Mouse (Mus musculus) thymus, adult 2 months (tissue): ENCODE results near the gene Serpine3. TPM values are rescaled to one million over a fixed set of nuclear protein-coding genes. Genes with fewer than 3 reads are reported as not detected.

Experiments used
- DNase-seq: peaks from one replicate; pipeline ENCODE4 v3.0.0; 2021
- H3K27ac ChIP-seq: fragments of 200-500 bp; 2 replicates; pipeline ENCODE4 v1.5.1; 2012; ENCODE audit warnings: low read length, control low read depth; ENCODE audit not compliant: control insufficient read depth, insufficient read depth
- H3K27me3 ChIP-seq: fragments of 200-500 bp; 2 replicates; pipeline ENCODE4 v1.6.1; 2012; ENCODE audit warnings: mild to moderate bottlenecking, low read length, moderate library complexity, mixed read lengths; ENCODE audit not compliant: control insufficient read depth, insufficient read depth
- H3K36me3 ChIP-seq: fragments of 200-500 bp; 2 replicates; pipeline ENCODE4 v1.6.1; 2012; ENCODE audit warnings: mild to moderate bottlenecking, low read length, moderate library complexity; ENCODE audit not compliant: control insufficient read depth, insufficient read depth
- H3K4me1 ChIP-seq: fragments of 200-500 bp; replicated peaks from 2 replicates; pipeline ENCODE4 v1.6.1; 2012; ENCODE audit warnings: low read length; ENCODE audit not compliant: control insufficient read depth, insufficient read depth
- H3K4me3 ChIP-seq: fragments of 200-500 bp; 2 replicates; pipeline ENCODE4 v1.5.1; 2012; ENCODE audit warnings: mild to moderate bottlenecking, low read length, control low read depth, moderate library complexity; ENCODE audit not compliant: control insufficient read depth, insufficient read depth
- CTCF ChIP-seq: fragments of 200-500 bp; IDR thresholded peaks from 2 replicates; pipeline ENCODE4 v1.5.1; 2012; ENCODE audit warnings: mild to moderate bottlenecking, control low read depth, low read length, moderate library complexity, borderline replicate concordance; ENCODE audit not compliant: control insufficient read depth, poor library complexity, insufficient read depth; ENCODE audit errors: extremely low read depth
- POLR2A ChIP-seq: fragments of 200-500 bp; IDR thresholded peaks from 2 replicates; pipeline ENCODE4 v1.6.1; 2012; ENCODE audit warnings: mild to moderate bottlenecking, low read length, control low read depth, moderate library complexity; ENCODE audit not compliant: control insufficient read depth, poor library complexity, insufficient read depth; ENCODE audit errors: extremely low read depth
- WGBS: fragments of 180-500 bp; shearing (Covaris S2); methylation state at CpG from one replicate; pipeline ENCODE4 v1.1.7; 2018; 5-methylcytosine and 5-hydroxymethylcytosine counted together
- polyA plus RNA-seq: library from polyadenylated mRNA; depleted of rRNA; stranded (reverse); fragments of >200 nt; gene quantifications from 2 replicates; pipeline ENCODE4 v1.2.3, GENCODE M21; 2012; rRNA removed

Serpine3 gene
- polyA plus RNA-seq, 1 experiment, result not detected

DNA sequence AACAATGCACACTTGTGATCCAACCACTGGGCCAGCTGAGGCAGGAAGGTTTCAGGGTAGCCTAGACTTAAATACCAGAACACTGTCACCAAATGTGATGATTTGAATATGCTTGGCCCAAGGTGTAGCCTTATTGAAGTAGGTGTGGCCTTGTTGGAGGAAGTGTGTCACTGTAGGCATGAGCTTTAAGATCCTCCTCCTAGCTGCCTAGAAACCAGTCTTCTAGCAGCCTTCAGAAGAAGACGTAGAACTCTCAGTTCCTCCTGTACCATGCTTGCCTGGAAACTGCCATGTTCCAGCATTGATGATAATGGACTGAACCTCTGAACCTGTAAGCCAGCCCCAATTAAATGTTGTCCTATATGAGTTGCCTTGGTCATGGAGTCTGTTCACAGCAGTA lies 72.2 kb downstream of the Serpine3 start:
- H3K36me3 ChIP-seq, result peaks cover 10% of the 10 kb centered on the region
- no peak overlapping the region for H3K4me3 ChIP-seq
- H3K27me3 ChIP-seq, result no peaks in the 10 kb centered on the region
- no peak overlapping the region for H3K27ac ChIP-seq
- H3K4me1 ChIP-seq, result 0 out of 2 replicates have a peak, but pooled peaks cover 2% of the 10 kb centered on the region
- WGBS, result 88% methylated on average over 1 of the region's 1 CpGs
- DNase-seq, result no peak
- TF ChIP-seq POLR2A (no peak), CTCF (no peak)

Other genes with a start within 250 kb of the Serpine3 start
- 0.08 and 0.09 TPM in 2 replicates for gene Gucy1b2, start 207.4 kb upstream of the Serpine3 start, polyA plus RNA-seq
- 1.3 and 1.5 TPM in 2 replicates for gene Fam124a, start 107.9 kb upstream of the Serpine3 start, polyA plus RNA-seq
- not detected in 2 replicates for gene Gm4131, start 96.7 kb upstream of the Serpine3 start, polyA plus RNA-seq
- gene Ints6, start 97.5 kb downstream of the Serpine3 start, polyA plus RNA-seq, result 8.8 and 14.0 TPM in 2 replicates
- 15.3 and 15.5 TPM in 2 replicates for gene Wdfy2, start 174.0 kb downstream of the Serpine3 start, polyA plus RNA-seq